Mouse (Mus musculus) embryonic facial prominence, embryonic 13.5 days (tissue): ENCODE measurements around the gene Lmbrd1. TPM values are rescaled to one million over a fixed set of nuclear protein-coding genes. Genes with fewer than 3 reads are reported as not detected.
"Not testable (repeated sequence)": the region's sequence is repeated elsewhere in the genome, so short reads cannot be mapped to it uniquely, and the experiment has no call there.

ENCODE experiments used
- ATAC-seq: fragments of 200-750 bp; cut with Nextera tagmentation; 2 replicates; pipeline ENCODE4 v1.8.0; 2017; ENCODE audit warnings: low read depth; ENCODE audit not compliant: insufficient number of reproducible peaks, insufficient read depth, low FRiP score, low TSS enrichment
- H3K27ac ChIP-seq: fragments of 300-500 bp; sonication (generic); 2 replicates; pipeline ENCODE4 v1.5.1; 2015; ENCODE audit warnings: moderate library complexity, mild to moderate bottlenecking, inconsistent platforms
- H3K27me3 ChIP-seq: fragments of 300-500 bp; sonication (generic); 2 replicates; pipeline ENCODE4 v1.6.1; 2015; ENCODE audit warnings: mild to moderate bottlenecking, inconsistent platforms
- H3K36me3 ChIP-seq: fragments of 300-500 bp; sonication (generic); 2 replicates; pipeline ENCODE4 v1.6.1; 2015; ENCODE audit warnings: mild to moderate bottlenecking, inconsistent platforms
- H3K4me1 ChIP-seq: fragments of 300-500 bp; sonication (generic); 2 replicates; pipeline ENCODE4 v1.6.1; 2015; ENCODE audit warnings: inconsistent platforms
- H3K4me2 ChIP-seq: fragments of 300-500 bp; sonication (generic); 2 replicates; pipeline ENCODE4 v1.6.1; 2015; ENCODE audit warnings: moderate library complexity, mild to moderate bottlenecking, inconsistent platforms
- H3K4me3 ChIP-seq: fragments of 300-500 bp; sonication (generic); 2 replicates; pipeline ENCODE4 v1.5.1; 2015; ENCODE audit warnings: mild to moderate bottlenecking, inconsistent platforms
- H3K9ac ChIP-seq: fragments of 300-500 bp; sonication (generic); 2 replicates; pipeline ENCODE4 v1.6.1; 2015; ENCODE audit warnings: mild to moderate bottlenecking, inconsistent platforms
- H3K9me3 ChIP-seq: fragments of 300-500 bp; sonication (generic); 2 replicates; pipeline ENCODE4 v1.6.1; 2016; ENCODE audit warnings: inconsistent platforms
- WGBS: fragments of 180-500 bp; shearing (Covaris S2); methylation state at CpG from one replicate; pipeline ENCODE4 v1.1.7; 2015; ENCODE audit warnings: mixed read lengths; 5-methylcytosine and 5-hydroxymethylcytosine counted together
- polyA plus RNA-seq: library from polyadenylated mRNA; unstranded; fragments of >200 nt; fragmentation: Nextera tagmentation; extraction: Ambion mirVana; gene quantifications from 2 replicates; pipeline ENCODE4 v1.2.1, GENCODE M21; 2015

Lmbrd1 gene
- polyA plus RNA-seq, 1 experiment from 2014 or later = 32.6 TPM

GRCm38 (mm10) chr1:24807971-24808370 lies 129.5 kb downstream of the Lmbrd1 start:
- H3K27ac ChIP-seq, H3K9ac ChIP-seq, H3K27me3 ChIP-seq, H3K36me3 ChIP-seq, ATAC-seq, H3K9me3 ChIP-seq, H3K4me1 ChIP-seq, H3K4me2 ChIP-seq, H3K4me3 ChIP-seq: not testable (repeated sequence)
- 94% methylated on average over 21 of the region's 21 CpGs for WGBS

Other genes starting within 250 kb of the Lmbrd1 start
- 1.8 and 2.4 TPM in 2 replicates for gene Col19a1, start 91.2 kb upstream of the Lmbrd1 start, polyA plus RNA-seq